Mouse (Mus musculus) lung, postnatal 0 days (tissue): Measurements from ENCODE around the gene Kcnq1. TPM values are rescaled to one million over a fixed set of nuclear protein-coding genes. Genes with fewer than 3 reads are reported as not detected.

Experiments used
- ATAC-seq: fragments of 200-750 bp; cut with Nextera tagmentation; 2 replicates; pipeline ENCODE4 v1.8.0; 2017; ENCODE audit warnings: moderate library complexity
- DNase-seq: peaks from one replicate; pipeline ENCODE4 v3.0.0-alpha.2; 2016; ENCODE audit warnings: low spot score
- H3K27ac ChIP-seq: fragments of 300-500 bp; sonication (generic); 2 replicates; pipeline ENCODE4 v1.5.1; 2014; ENCODE audit warnings: antibody characterized with exemption, mild to moderate bottlenecking, low read length, mixed read lengths
- H3K27me3 ChIP-seq: fragments of 300-500 bp; sonication (generic); replicated peaks from 2 replicates; pipeline ENCODE4 v1.6.1; 2014; ENCODE audit warnings: low read length, mixed read lengths; ENCODE audit not compliant: insufficient read depth
- H3K36me3 ChIP-seq: fragments of 300-500 bp; sonication (generic); 2 replicates; pipeline ENCODE4 v1.6.1; 2014; ENCODE audit warnings: low read length, mixed read lengths; ENCODE audit not compliant: insufficient read depth
- H3K4me1 ChIP-seq: fragments of 300-500 bp; sonication (generic); 2 replicates; pipeline ENCODE4 v1.6.1; 2014; ENCODE audit warnings: antibody characterized with exemption, low read depth, low read length, mixed read lengths; ENCODE audit not compliant: insufficient read depth
- H3K4me2 ChIP-seq: fragments of 300-500 bp; sonication (generic); replicated peaks from 2 replicates; pipeline ENCODE4 v1.6.1; 2014; ENCODE audit warnings: low read depth, mild to moderate bottlenecking, low read length, moderate library complexity, mixed read lengths
- H3K4me3 ChIP-seq: fragments of 300-500 bp; sonication (generic); 2 replicates; pipeline ENCODE4 v1.5.1; 2014; ENCODE audit warnings: low read depth, low read length
- H3K9ac ChIP-seq: fragments of 300-500 bp; sonication (generic); replicated peaks from 2 replicates; pipeline ENCODE4 v1.6.1; 2014; ENCODE audit warnings: low read depth, mild to moderate bottlenecking
- H3K9me3 ChIP-seq: fragments of 300-500 bp; sonication (generic); 2 replicates; pipeline ENCODE4 v1.6.1; 2016; ENCODE audit warnings: low read length, mixed read lengths
- CTCF ChIP-seq: IDR thresholded peaks from 2 replicates; pipeline ENCODE4 v1.5.1; 2016; ENCODE audit warnings: antibody characterized with exemption, mild to moderate bottlenecking
- EP300 ChIP-seq: IDR thresholded peaks from 2 replicates; pipeline ENCODE4 v1.6.1; 2016; ENCODE audit warnings: antibody characterized with exemption, mild to moderate bottlenecking, control low read depth
- WGBS: fragments of 180-500 bp; shearing (Covaris S2); extraction: QIAGEN DNeasy Blood & Tissue Kit; methylation state at CpG from one replicate; pipeline ENCODE4 v1.1.7; 2014; 5-methylcytosine and 5-hydroxymethylcytosine counted together
- polyA plus RNA-seq: library from polyadenylated mRNA; unstranded; fragments of >200 nt; fragmentation: Nextera tagmentation; extraction: Ambion mirVana; gene quantifications from 2 replicates; pipeline ENCODE4 v1.2.1, GENCODE M21; 2015

Gene Kcnq1
- polyA plus RNA-seq, 1 experiment from 2014 or later: 11.8 TPM

GRCm38 (mm10) chr7:143364092-143364832 is 258.1 kb downstream of the Kcnq1 start:
- H3K9me3 ChIP-seq: no peaks in the 10 kb centered on the region

GRCm38 (mm10) chr7:143364969-143365839 is 259.0 kb downstream of the Kcnq1 start:
- H3K9ac ChIP-seq: no peak overlapping the region
- no peaks in the 10 kb centered on the region for H3K36me3 ChIP-seq
- no peak for TF ChIP-seq CTCF
- TF ChIP-seq EP300: no peak
- ATAC-seq (no peak), DNase-seq (peak; percentile 16)
- H3K4me2 ChIP-seq: no peak overlapping the region
- H3K4me1 ChIP-seq: peaks cover 11% of the 10 kb centered on the region; the same call in 1 of the 2 replicates
- 64% methylated on average over 8 of the region's 8 CpGs for WGBS
- H3K9me3 ChIP-seq: no peaks in the 10 kb centered on the region
- H3K4me3 ChIP-seq: no peak overlapping the region
- H3K27me3 ChIP-seq: no peaks in the 10 kb centered on the region
- H3K27ac ChIP-seq: no peak overlapping the region

More at GRCm38 (mm10) chr7:143364092-143364832, 258.1 kb downstream of the Kcnq1 start:
- Histone ChIP-seq H3K9ac (no peak overlapping the region), H3K4me3 (no peak overlapping the region), H3K4me2 (no peak overlapping the region), H3K27me3 (no peaks in the 10 kb centered on the region), H3K27ac (no peak overlapping the region), H3K4me1 (peaks cover 11% of the 10 kb centered on the region; the same call in 1 of the 2 replicates), H3K36me3 (no peaks in the 10 kb centered on the region)
- WGBS: 56% methylated on average over 7 of the region's 7 CpGs
- ATAC-seq (0 out of 2 replicates have a peak, but pooled peaks have one; percentile 17), DNase-seq (peak; percentile 50)
- TF ChIP-seq EP300 (no peak), CTCF (no peak)

- ATAC-seq (peak; percentile 58), DNase-seq (peak; percentile 81)
- H3K9me3 ChIP-seq: no peaks in the 10 kb centered on the region
- no peaks in the 10 kb centered on the region for H3K36me3 ChIP-seq
- H3K4me2 ChIP-seq: peak overlapping the region; percentile 47
- no peak overlapping the region for H3K9ac ChIP-seq
- H3K4me1 ChIP-seq: peaks cover 11% of the 10 kb centered on the region; the same call in 1 of the 2 replicates
- 25% methylated on average over 20 of the region's 20 CpGs for WGBS
- H3K27ac ChIP-seq: no peak overlapping the region
- no peaks in the 10 kb centered on the region for H3K27me3 ChIP-seq
- TF ChIP-seq CTCF (no peak), EP300 (peak; percentile 14; the same call in 1 of the 2 replicates)
- H3K4me3 ChIP-seq: peak overlapping the region; percentile 27
These were observed 261.5 kb downstream of the Kcnq1 start for GRCm38 (mm10) chr7:143367366-143368266.

- Histone ChIP-seq H3K27me3 (no peaks in the 10 kb centered on the region), H3K4me1 (peaks cover 11% of the 10 kb centered on the region; the same call in 1 of the 2 replicates), H3K9me3 (no peaks in the 10 kb centered on the region), H3K27ac (no peak overlapping the region), H3K9ac (no peak overlapping the region), H3K4me3 (peak overlapping the region; percentile 27), H3K4me2 (peak overlapping the region; percentile 47), H3K36me3 (no peaks in the 10 kb centered on the region)
- no peak for ATAC-seq
- WGBS: 43% methylated on average over 7 of the region's 7 CpGs
- DNase-seq: peak; percentile 64
- peak; percentile 29; the same call in 1 of the 2 replicates for TF ChIP-seq EP300
- TF ChIP-seq CTCF: no peak
These were observed 262.1 kb downstream of the Kcnq1 start for GRCm38 (mm10) chr7:143368267-143368643.

- Histone ChIP-seq H3K9ac (no peak overlapping the region), H3K36me3 (no peaks in the 10 kb centered on the region), H3K4me1 (peaks cover 3% of the 10 kb centered on the region; the same call in 1 of the 2 replicates), H3K4me2 (no peak overlapping the region), H3K9me3 (no peaks in the 10 kb centered on the region), H3K27ac (no peak overlapping the region), H3K27me3 (no peaks in the 10 kb centered on the region), H3K4me3 (no peak overlapping the region)
- 26% methylated on average over 2 of the region's 2 CpGs for WGBS
- no peak for ATAC-seq
- peak; percentile 29 for DNase-seq
- TF ChIP-seq EP300 (no peak), CTCF (no peak)
These were observed 265.2 kb downstream of the Kcnq1 start for GRCm38 (mm10) chr7:143371336-143371735.
